9 mouse cellular contexts compared by ENCODE assay signal in the genomic region with DNA sequence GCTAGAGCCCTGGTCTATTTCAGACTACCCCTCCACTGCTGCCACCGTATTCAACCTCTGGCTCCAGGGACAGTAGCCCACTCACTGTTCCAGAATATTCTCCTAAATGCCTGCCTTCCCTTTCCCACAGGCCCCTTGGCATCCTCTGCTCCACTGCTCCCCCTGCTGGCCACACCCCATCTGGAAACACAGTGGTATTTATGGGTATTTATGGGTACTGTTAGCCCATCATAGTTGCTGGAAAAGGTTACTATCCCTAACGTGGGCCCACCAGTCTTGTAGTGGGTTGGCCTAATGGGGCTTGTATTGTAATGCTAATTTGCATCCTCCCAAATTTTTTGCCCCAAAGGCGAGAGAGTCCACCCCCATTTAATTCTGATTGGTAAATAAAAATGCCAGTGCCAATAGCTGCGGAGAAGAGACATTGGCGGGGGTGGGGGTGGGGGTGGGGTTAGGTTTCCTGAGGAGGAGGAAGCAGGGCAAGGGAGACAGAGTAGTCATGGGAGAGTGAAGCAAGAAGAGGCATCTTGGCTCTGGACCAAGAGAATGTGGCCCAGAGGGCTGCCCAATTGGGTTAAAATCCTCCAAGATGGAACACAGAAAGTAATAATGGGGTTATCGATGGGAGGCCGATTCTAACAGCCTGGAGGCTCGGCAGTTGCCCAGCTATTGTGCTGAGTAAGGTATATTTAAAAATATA. TPM values are rescaled to one million over a fixed set of nuclear protein-coding genes. Genes with fewer than 3 reads are reported as not detected.
DNase-seq lines count a peak whose midpoint lies in the region; ATAC-seq and TF ChIP-seq lines count a peak whose summit lies in the region.
"Had no signal": no experiment of that assay in that cellular context is flagged by ENCODE, and none has a peak within 500 bp of the region (broad histone marks: within the 10 kb centered on the region; RNA-seq: fewer than 3 reads in every experiment).

No protein-coding gene starts in this region.

- H3K27me3 ChIP-seq in cerebellum, adult 2 months (ENCODE audit: control insufficient read depth, insufficient read depth, low read length) = no peaks in the 10 kb centered on the region

- TF ChIP-seq CTCF in cerebellum, adult 2 months (IDR thresholded peaks at IDR 0.05; ENCODE audit: borderline replicate concordance, insufficient read depth, low read depth, low read length) = peak; percentile 70

- H3K4me3 ChIP-seq in cerebellum, adult 2 months (replicated peaks; ENCODE audit: insufficient read depth, low read depth, low read length) = no peak overlapping the region
- H3K4me3 ChIP-seq: heart, embryonic 15.5 days had no signal

- intact Hi-C loops in gastrocnemius, postnatal 14 days (cut with DNase I; ENCODE audit: low total_unique reads) = loop anchor here (5.0 kb wide), 1 partner anchor 289 kb away; no protein-coding TSS in a partner anchor

- no peak overlapping the region for H3K27ac ChIP-seq in cerebellum, adult 2 months (ENCODE audit: insufficient read depth, low read length)
- H3K27ac ChIP-seq: heart, embryonic 15.5 days had no signal

- TF ChIP-seq POLR2A in cerebellum, adult 2 months (IDR thresholded peaks at IDR 0.05; ENCODE audit: borderline replicate concordance, insufficient read depth, low read length) = no peak

- WGBS in cerebellum, adult 2 months = 32% methylated on average over 8 of the region's 8 CpGs

- peaks cover 11% of the 10 kb centered on the region; the same call in 1 of the 2 replicates for H3K4me1 ChIP-seq in cerebellum, adult 2 months (ENCODE audit: control insufficient read depth, insufficient read depth, low read length)

- no peak for ATAC-seq in CD4-positive, CD25-positive, alpha-beta regulatory T cell, adult 4 months

- DNase-seq in CD4-positive, CD25-positive, alpha-beta regulatory T cell, adult 2 months (ENCODE audit: low read depth, low spot score) = peak; percentile 67
- peak; percentile 34 for DNase-seq in ovary, postnatal 14 days (ENCODE audit: low spot score)
- no peak for DNase-seq in ovary, adult 18-20 months (ENCODE audit: low spot score)
- peak; percentile 32 to 58 for DNase-seq in cerebellum, adult 2 months
- DNase-seq in gastrocnemius, postnatal 14 days = peak; percentile 55
- DNase-seq in lung, adult 18-20 months = peak; percentile 35 to 57
- peak; percentile 55 to 81 for DNase-seq in spleen, postnatal 10 days (ENCODE audit: low spot score in 2 of 2)

RNA-seq across cellular contexts. Expression of gene Lrrc3, which starts 14.4 kb away (rescaled TPM):
- polyA plus RNA-seq in CD4-positive, CD25-positive, alpha-beta regulatory T cell, adult 4 months (2017; shearing (Covaris generic)) = not detected
- 1.5 and 1.8 TPM in 2 replicates for polyA plus RNA-seq in cerebellum, adult 2 months (2012; rRNA removed)
- total RNA-seq in gastrocnemius, postnatal 14 days (2021) = under 1 TPM; 0.33 to 0.41 TPM

RNA-seq across cellular contexts. Expression of gene Trpm2, which starts 53.6 kb away (rescaled TPM):
- 1 to 10 TPM in 1 of 2 experiments, not detected in 1; 1.2 TPM for polyA plus RNA-seq in CD4-positive, CD25-positive, alpha-beta regulatory T cell, adult 4 months (2017; shearing (Covaris generic))
- polyA plus RNA-seq in cerebellum, adult 2 months (2012; rRNA removed) = 29.8 and 32.5 TPM in 2 replicates
- total RNA-seq in gastrocnemius, postnatal 14 days (2021) = under 1 TPM; 0.04 to 0.33 TPM

RNA-seq across cellular contexts. Expression of gene Gm3285, which starts 55.0 kb away (rescaled TPM):
- not detected for polyA plus RNA-seq in CD4-positive, CD25-positive, alpha-beta regulatory T cell, adult 4 months (2017; shearing (Covaris generic))
- not detected in 2 replicates for polyA plus RNA-seq in cerebellum, adult 2 months (2012; rRNA removed)
- total RNA-seq in gastrocnemius, postnatal 14 days (2021) = not detected
- polyA plus RNA-seq: heart, embryonic 15.5 days had no signal

Comparison
In these comparisons a context has a peak if more than half of its experiments do, and no peak if none do; other contexts are left out.
1. RNA of gene Trpm2, which starts 53.6 kb away (polyA plus RNA-seq): 29.8 to 32.5 TPM in cerebellum, adult 2 months; 1.2 TPM in CD4-positive, CD25-positive, alpha-beta regulatory T cell, adult 4 months; every median in the first group is over 10 times any median in the second.